Mouse (Mus musculus): ENCODE measurements around the gene Pank4. TPM values are rescaled to one million over a fixed set of nuclear protein-coding genes. Genes with fewer than 3 reads are reported as not detected.

Pank4 gene
- polyA plus RNA-seq, 1 experiment from 2014 or later: 51.0 TPM

GRCm38 (mm10) chr4:155024170-155025010 lies 60.5 kb downstream of the Pank4 start:
- no peaks in the 10 kb centered on the region for H3K9me3 ChIP-seq (ENCODE audit: low read depth, low read length)
- ATAC-seq (ENCODE audit: insufficient read depth): no peak
- DNase-seq: no peak
- H3K27me3 ChIP-seq (ENCODE audit: insufficient read depth, low read length): no peaks in the 10 kb centered on the region
- H3K36me3 ChIP-seq (ENCODE audit: insufficient read depth): no peaks in the 10 kb centered on the region
- H3K4me2 ChIP-seq: no peak overlapping the region
- no peak for TF ChIP-seq CTCF (IDR thresholded peaks at IDR 0.05; ENCODE audit: low read depth)
- no peak overlapping the region for H3K4me3 ChIP-seq (ENCODE audit: low read depth, low read length)
- H3K4me1 ChIP-seq (ENCODE audit: insufficient read depth): no peaks in the 10 kb centered on the region
- 79% methylated on average over 11 of the region's 11 CpGs for WGBS
- H3K27ac ChIP-seq (ENCODE audit: low read depth): no peak overlapping the region
- no peak overlapping the region for H3K9ac ChIP-seq

Other genes starting within 250 kb of the Pank4 start
- gene Ttc34, start 126.7 kb upstream of the Pank4 start, polyA plus RNA-seq (2014; fragmentation: Nextera tagmentation; extraction: Ambion mirVana): 0.12 and 0.30 TPM in 2 replicates
- gene Mmel1, start 94.5 kb upstream of the Pank4 start, polyA plus RNA-seq (2014; fragmentation: Nextera tagmentation; extraction: Ambion mirVana): 0.13 and 0.19 TPM in 2 replicates
- gene Fam213b, start 65.0 kb upstream of the Pank4 start, polyA plus RNA-seq (2014; fragmentation: Nextera tagmentation; extraction: Ambion mirVana): 37.4 and 39.9 TPM in 2 replicates
- 0.78 and 0.85 TPM in 2 replicates for gene Tnfrsf14, start 35.6 kb upstream of the Pank4 start, polyA plus RNA-seq (2014; fragmentation: Nextera tagmentation; extraction: Ambion mirVana)
- 0.14 and 0.15 TPM in 2 replicates for gene Hes5, start 3.2 kb upstream of the Pank4 start, polyA plus RNA-seq (2014; fragmentation: Nextera tagmentation; extraction: Ambion mirVana)
- 5.2 and 6.7 TPM in 2 replicates for gene Plch2, start 92.7 kb downstream of the Pank4 start, polyA plus RNA-seq (2014; fragmentation: Nextera tagmentation; extraction: Ambion mirVana)
- 7.0 and 9.4 TPM in 2 replicates for gene Pex10, start 102.9 kb downstream of the Pank4 start, polyA plus RNA-seq (2014; fragmentation: Nextera tagmentation; extraction: Ambion mirVana)
- 160 and 177 TPM in 2 replicates for gene Rer1, start 122.3 kb downstream of the Pank4 start, polyA plus RNA-seq (2014; fragmentation: Nextera tagmentation; extraction: Ambion mirVana)
- gene Morn1, start 122.5 kb downstream of the Pank4 start, polyA plus RNA-seq (2014; fragmentation: Nextera tagmentation; extraction: Ambion mirVana): 5.2 TPM in 2 replicates